Mouse (Mus musculus): Measurements from ENCODE around the gene Agbl1.

DNA sequence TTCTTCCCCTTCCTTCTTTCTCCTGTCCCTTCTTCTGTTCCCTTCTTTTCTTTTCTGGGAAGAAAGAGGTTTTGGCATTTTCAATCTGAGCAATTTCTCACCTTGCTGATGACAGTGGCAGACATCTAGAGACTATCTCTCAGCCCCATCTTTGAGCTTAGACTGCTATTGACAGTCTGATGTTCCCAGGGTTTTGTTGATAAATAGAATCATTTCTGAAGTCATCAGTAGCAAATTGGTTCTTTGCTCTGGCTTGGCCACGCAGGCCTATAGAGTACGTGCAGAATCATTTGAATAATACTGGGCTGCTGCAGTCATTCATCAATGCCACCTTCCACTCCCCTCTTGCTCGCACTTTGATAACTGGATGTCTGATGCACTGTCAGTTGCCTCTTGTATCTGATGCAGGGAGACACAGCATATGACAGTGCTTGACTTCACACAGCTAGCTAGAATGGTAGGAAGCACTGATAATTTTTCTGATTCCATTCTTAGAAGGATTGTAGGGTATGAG, 186.5 kb downstream of the Agbl1 start:
- TF ChIP-seq CTCF (IDR thresholded peaks at IDR 0.05; ENCODE audit: low read depth, low read length) (no peak), EP300 (IDR thresholded peaks at IDR 0.05; ENCODE audit: insufficient read depth, low read depth, low read length) (no peak)
